Mouse (Mus musculus): ENCODE results near the gene Itpa. TPM values are rescaled to one million over a fixed set of nuclear protein-coding genes. Genes with fewer than 3 reads are reported as not detected.

Itpa gene
- total RNA-seq, 4 experiments from 2014 or later = 12.0 to 14.5 (median 13.3) TPM

DNA sequence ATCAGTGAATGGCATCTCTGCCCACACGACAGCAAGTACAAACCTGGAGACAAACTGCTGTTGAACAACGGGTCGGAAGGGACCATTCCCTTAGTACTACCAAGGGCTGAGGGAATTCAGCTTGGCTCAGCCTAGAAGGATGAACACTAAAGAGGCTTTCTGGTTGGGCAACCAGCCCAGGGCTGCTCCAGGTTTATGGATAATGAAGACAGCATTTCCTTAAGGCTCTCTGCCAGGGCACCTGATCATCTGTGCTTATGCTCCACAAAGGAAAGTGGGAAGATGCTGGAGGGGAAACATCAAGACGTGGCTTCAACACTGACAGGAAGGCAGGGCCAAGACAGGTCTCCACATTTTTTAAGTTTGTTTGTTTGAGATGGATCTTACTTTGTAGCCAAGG lies 57.0 kb downstream of the Itpa start:
- DNase-seq (ENCODE audit: low spot score in 2 of 2) = no peak

DNA sequence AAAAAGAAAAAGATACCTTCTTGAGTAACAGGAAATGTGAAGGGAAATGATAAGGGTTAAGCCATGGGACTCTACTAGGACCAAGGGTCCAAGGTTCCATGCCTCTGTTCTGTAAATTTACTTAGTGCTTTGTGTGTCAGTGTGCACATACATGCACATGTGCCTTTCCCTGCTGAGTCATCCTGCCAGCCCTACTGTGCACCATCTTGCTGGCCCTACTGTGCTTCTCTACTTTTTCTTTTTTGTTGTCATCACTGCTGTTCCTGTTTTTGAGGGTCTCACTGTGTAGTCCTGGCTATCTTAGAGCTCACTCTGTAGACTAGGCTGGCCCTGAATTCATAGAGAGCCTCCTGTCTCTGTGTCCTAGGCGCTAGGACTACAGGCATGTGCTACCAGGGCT lies 60.3 kb downstream of the Itpa start:
- no peak for DNase-seq (ENCODE audit: low spot score in 2 of 2)

- DNase-seq (ENCODE audit: low spot score in 2 of 2) = no peak
Measured at GRCm38 (mm10) chr2:130728906-130729585, 61.6 kb downstream of the Itpa start.

GRCm38 (mm10) chr2:130730746-130731145 lies 63.3 kb downstream of the Itpa start:
- DNase-seq (ENCODE audit: low spot score in 2 of 2) = no peak

Other genes starting within 250 kb of the Itpa start
- 10 to 100 TPM; 13.2 to 20.5 (median 18.2) TPM for gene Vps16, start 243.3 kb upstream of the Itpa start, total RNA-seq (2022)
- 1 to 10 TPM; 3.7 to 6.2 (median 3.8) TPM for gene Pced1a, start 242.9 kb upstream of the Itpa start, total RNA-seq (2022)
- gene Ptpra, start 217.3 kb upstream of the Itpa start, total RNA-seq (2022) = 10 to 100 TPM; 12.2 to 18.8 (median 14.5) TPM
- gene Mrps26, start 103.9 kb upstream of the Itpa start, total RNA-seq (2022) = 10 to 100 TPM; 43.7 to 47.6 (median 46.2) TPM
- gene Oxt, start 91.4 kb upstream of the Itpa start, total RNA-seq (2022) = not detected
- gene Avp, start 85.1 kb upstream of the Itpa start, total RNA-seq (2022) = not detected
- 1 to 10 TPM; 5.1 to 7.7 (median 6.7) TPM for gene Fastkd5, start 37.6 kb upstream of the Itpa start, total RNA-seq (2022)
- 1 to 10 TPM; 4.7 to 6.0 (median 5.2) TPM for gene Ubox5, start 37.6 kb upstream of the Itpa start, total RNA-seq (2022)
- 1 to 10 TPM; 1.8 to 3.0 (median 2.4) TPM for gene Lzts3, start 24.8 kb upstream of the Itpa start, total RNA-seq (2022)
- gene Ddrgk1, start 3.0 kb upstream of the Itpa start, total RNA-seq (2022) = 100 to 1,000 TPM; 120 to 153 (median 133) TPM
- gene Slc4a11, start 29.9 kb downstream of the Itpa start, total RNA-seq (2022) = under 1 TPM in 2 of 4 experiments, not detected in 2; 0.18 to 0.43 TPM
- gene 4930402H24Rik, start 238.8 kb downstream of the Itpa start, total RNA-seq (2022) = 1 to 10 TPM; 2.0 to 4.0 (median 2.9) TPM
- 10 to 100 TPM; 11.4 to 15.0 (median 12.0) TPM for gene Atrn, start 238.9 kb downstream of the Itpa start, total RNA-seq (2022)

All from gastrocnemius, adult 8-10 months (tissue).